Mouse (Mus musculus) naive thymus-derived CD4-positive, alpha-beta T cell, adult 2 months (primary cell): Measurements from ENCODE around the gene Ric8a.

ENCODE experiments used
- DNase-seq: peaks from one replicate; pipeline ENCODE4 v3.0.0-alpha.2; 2011; ENCODE audit warnings: low read depth

The Ric8a gene

DNA sequence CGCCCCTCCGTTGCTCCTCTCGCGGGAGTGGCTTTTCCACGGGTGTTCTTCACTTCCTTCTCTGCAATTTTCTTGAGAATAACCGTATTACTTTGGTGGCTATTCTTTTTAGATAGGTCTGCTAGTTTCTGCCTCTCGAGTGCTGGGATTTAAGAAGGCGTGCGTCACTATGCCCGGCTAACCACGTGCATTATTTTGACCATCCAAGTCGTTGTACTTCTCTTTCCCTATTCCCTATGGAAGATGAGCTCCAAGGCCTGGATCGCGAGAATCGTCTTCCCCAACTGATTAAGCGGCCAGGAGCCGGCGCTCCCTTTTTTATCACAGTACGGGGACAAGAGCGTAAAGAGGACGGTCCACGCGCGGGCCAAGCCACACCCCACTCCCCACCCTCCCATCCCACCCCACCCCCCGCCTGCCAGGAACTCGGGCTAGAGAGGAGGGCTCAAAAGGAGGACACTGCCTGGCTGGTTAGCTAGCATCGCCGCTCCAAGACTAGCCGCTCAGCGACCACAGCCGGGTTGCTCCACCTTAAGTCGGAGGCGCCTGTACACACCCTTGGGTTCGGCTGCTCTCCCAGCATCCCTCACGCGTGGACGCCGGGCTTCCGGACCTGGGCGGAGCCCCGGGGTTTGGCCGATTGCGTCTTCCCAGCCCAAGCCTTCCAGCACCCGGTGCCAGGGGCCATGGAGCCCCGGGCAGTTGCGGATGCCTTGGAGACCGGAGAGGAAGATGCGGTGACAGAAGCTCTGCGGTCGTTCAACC lies at the start of gene Ric8a:
TSS of gene Ric8a (plus strand) at position 173 of the 765 bp plus-strand sequence.
- DNase-seq, result peak; percentile 82

DNA sequence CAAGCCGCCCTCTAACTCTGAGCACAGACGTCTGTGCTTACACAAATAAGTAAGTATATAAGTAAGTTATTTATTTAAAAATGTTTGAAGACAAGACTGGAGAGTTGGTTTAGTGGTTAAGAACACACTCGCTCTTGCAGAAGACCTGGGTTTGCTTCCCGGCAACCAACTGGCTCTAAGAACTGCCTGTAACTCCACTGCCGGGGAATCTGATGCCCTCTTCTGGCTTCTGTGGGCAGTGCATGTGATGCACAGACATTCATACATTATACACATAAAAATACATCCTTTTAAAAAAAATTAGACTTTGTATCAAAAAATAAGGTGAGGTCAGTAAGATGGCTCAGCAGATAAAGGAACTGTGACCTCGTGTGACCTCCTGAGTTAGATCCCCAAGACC lies 46.3 kb upstream of the Ric8a start:
- DNase-seq, result peak; percentile 8

DNA sequence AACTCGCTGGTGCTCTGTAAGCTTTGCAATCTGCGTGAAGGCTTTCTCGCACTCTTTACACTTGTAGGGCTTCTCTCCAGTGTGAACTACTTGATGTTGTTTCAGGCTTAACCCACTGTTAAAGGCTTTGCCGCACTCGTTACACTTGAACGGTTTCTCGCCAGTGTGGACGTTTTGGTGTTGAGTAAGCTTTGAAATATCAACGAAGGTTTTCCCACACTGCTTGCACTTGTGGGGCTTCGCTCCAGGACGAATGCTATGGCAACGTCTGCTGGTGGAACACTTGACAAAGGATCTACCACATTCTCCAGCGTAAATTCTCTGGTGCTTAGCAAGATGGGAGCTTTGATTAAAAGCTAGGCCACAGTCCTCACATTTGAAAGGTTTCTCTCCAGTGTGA lies 45.0 kb upstream of the Ric8a start:
- DNase-seq, result no peak

DNA sequence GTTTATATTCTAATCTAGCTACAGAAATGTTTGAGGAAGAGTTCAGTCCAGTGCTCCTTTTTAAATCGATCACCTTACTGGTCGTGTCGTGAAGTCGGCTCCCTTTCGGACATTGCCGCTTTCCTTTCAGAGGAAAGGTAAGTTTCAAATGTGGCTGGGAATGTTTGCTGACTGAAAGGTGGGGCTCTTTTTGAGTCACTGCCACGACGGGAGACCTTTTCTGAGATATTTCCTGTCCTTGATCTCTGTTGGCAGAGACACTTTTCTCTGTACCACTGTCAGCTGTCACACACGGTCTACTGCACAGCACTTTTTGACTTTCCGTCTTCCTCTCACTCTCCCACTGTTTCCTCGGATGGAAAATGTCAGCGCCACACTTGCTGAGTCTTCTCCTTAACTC lies 43.9 kb upstream of the Ric8a start:
- DNase-seq, result no peak

DNA sequence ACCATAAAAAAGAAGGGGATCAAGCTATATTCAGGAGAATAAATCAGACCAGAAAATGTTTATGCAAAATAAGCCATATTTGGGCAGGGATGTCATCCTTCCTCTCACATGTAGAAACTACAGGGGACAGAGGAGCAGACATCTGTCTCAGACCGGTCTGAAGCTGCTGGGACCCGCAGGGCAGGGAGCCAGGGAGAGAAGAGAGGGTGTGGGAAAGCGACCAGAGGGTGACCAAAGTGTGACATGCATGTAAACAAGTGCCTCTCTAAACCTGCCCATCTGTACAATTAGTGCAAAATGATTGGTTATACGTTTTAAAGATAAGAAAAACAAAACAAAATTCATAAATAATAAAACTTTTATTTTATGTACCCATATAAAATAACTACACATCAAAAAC lies 36.6 kb upstream of the Ric8a start:
- no peak for DNase-seq

DNA sequence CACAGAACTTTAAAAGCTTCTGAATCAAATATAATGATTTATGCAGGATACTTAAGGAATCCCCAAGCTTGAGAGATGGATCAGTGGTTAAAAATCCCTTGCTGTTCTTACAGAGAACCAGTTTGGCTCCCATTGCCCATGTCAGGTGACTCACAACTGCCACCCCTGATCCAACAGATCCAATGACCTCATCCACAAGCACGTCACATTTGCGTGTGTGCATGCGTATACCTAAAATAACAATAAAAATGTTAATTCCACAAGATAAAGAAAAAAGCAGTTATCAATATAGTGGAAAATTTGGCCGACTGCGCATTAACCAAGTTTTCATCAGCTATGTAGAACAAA lies 35.5 kb upstream of the Ric8a start:
- no peak for DNase-seq

DNA sequence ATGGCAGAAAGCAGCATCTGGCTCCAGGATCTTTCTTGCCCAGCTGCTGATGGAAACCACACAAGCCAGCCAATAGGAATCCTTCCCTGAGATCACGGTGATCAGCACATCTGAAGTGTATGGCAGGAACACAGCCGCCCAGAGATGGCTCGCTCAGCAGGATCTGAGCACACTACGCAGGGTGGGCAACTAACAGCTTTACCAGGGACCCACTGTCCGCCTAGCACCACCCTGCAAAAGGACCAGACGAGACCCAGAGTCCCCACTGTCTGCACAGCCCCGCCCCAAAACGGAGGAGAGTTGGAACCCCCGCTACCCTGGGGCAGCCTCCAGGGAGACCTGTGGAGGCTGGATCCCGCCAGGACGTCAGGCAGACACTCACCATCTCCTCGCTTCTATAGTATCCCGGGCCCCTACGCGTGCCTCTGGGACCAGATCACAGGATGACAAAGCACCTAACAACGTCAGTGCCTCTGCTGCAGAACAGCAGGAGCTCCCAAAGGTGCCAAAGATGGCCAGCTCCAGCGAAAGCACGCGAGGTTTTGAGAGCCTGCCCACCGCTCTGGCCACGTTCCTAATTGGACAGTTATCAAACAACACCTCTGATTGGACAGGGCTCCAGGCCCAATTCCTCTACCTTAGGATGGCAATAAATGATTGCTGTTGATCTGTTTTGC lies 35.0 kb upstream of the Ric8a start, which contains the start of gene Zfp941:
TSS of gene Zfp941 (minus strand) at position 526 of the 677 bp plus-strand sequence.
- DNase-seq, result no peak

DNA sequence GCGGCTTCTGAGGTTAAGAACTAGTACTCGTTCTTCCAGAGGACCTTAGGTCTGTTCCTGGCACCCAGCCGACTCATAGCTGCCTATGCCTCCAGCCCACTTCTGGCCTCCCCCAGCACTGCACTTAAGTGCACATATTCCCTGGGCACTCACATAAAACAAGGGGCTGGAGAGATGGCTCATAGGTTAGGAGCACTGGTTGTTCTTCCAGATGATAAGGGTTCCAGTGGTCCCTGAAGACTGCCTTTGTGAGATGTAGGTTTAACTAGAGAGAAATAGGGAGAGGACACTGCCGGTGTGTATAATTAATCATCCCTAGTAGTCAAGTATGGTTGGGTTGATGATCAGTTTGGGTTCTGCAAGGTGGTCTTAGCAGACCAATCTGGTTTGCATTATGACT lies 34.0 kb upstream of the Ric8a start:
- DNase-seq, result no peak

DNA sequence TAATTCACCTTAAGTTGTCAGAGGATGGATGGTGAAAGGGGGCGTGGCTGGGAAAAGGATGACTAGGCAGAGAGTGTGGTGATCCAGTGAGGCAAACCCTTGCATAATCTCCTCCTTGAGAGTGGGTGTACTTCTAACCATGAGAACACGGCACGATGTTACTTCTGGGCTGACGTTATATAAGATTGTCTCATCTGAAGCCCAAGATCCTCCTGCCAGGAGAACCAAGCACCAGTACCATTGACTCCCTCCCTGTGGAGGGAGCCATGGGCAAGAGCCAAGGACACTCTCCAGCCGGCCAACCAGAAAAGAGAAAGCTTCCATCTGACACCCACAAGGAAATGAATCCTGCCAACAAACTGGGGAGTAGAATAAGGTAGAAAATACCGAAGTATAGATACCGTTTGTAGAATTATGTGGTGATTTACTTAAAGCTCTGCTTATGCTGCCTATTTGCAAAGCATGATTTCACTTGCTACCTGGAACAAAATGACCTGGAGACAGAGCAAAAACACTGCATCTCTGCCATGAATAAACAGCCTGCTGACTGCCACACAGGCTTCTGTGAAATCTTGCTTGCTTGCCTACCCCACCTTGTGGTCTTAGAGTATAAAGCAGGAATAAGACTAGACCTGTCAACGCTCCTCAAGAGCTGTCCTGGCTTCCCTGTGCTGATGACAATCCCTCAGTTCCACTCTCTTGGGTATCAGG lies 28.4 kb upstream of the Ric8a start:
- DNase-seq, result peak; percentile 36

DNA sequence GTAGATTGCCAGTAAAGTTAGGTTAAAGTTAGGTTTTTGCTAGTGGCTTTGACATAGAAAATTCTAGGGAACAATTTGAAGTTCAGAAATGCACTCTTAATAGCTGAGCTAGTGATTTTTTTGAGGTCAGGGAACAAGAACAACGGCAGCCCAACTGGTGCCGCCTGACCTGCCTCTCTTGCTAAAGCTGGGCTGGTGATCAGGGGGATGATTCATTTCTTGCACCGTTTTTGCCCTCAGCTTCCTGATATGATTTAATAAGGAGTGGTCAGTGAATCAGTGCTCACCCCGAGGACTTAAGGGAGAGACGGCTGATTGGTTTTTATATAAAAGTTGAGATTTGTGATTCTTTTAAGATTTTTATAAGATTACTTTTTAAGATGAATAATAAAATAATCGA lies 25.3 kb upstream of the Ric8a start:
- no peak for DNase-seq

DNA sequence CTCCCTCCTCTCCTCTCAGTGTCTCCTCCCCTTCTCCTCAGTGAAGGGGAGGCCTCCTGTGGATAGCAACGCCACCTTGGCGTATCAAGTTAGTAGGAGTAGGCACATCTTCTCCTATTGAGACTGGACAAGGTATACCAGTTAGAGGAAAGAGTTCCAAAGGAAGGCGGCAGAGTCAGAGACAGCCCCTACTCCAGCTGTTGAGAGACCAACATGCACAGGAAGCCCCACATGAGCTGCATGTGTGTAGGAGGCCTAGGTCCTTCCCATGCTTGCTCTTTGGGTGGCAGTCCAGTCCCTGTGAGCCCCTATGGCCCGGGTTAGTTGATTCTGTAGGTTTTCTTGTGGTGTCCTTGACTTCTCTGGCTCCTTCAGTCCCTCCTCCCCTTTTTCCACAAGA lies 23.4 kb upstream of the Ric8a start:
- DNase-seq, result no peak

DNA sequence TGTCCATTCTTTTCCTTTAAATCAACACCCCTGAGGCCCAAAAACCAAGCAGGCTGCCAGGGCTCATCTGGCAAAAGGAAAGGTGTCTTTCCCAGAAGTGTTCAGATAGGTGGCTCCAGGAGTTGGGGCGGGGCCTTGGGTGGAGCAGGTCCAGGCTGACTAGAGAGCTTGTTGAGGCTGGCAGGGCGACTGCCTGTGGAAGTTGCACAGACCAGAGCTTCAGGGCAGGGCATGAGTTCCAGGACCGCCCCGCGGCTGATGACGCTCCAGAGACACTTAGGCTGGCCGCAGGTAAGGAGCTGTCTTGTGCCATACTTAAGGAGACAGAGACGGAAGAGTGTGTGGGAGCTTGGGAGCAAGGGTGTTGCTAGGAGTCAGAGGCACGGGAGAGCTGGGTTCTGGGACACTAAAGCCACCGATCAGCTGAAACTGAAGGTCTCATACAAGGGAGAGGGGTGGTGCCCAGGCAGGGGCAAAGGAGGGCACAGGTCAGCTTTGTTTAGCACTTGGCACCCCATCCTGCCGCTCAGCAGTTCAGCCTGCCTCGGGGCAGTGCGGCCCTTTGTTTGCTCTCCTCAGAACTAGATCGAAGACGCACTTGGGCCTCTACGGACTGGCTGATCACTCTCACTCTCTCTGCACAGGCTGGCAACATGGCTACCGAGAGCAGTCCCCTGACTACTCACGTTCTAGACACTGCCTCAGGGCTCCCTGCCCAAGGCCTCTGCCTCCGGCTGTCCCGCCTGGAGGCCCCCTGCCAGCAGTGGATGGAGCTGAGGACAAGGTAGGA lies 21.6 kb upstream of the Ric8a start, which contains the start of gene Urah:
TSS of gene Urah (plus strand) at position 51 of the 790 bp plus-strand sequence.
- DNase-seq, result no peak

DNA sequence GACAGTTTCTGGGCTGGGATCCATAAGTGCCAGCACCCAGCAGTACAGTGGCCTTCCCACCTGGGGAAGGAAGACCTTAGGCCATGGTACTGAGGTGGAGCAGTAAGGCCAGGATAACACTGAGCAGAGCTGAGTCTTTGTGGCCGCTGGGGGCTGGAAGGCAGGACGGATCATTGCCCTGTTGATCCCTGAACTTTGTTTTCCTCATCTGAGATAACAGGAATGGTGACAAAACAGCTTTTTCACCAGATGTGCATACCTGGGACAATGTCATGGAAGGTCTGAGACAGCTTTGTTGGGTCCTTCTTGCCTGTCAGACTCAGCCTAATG lies 21.0 kb upstream of the Ric8a start:
- DNase-seq, result no peak

DNA sequence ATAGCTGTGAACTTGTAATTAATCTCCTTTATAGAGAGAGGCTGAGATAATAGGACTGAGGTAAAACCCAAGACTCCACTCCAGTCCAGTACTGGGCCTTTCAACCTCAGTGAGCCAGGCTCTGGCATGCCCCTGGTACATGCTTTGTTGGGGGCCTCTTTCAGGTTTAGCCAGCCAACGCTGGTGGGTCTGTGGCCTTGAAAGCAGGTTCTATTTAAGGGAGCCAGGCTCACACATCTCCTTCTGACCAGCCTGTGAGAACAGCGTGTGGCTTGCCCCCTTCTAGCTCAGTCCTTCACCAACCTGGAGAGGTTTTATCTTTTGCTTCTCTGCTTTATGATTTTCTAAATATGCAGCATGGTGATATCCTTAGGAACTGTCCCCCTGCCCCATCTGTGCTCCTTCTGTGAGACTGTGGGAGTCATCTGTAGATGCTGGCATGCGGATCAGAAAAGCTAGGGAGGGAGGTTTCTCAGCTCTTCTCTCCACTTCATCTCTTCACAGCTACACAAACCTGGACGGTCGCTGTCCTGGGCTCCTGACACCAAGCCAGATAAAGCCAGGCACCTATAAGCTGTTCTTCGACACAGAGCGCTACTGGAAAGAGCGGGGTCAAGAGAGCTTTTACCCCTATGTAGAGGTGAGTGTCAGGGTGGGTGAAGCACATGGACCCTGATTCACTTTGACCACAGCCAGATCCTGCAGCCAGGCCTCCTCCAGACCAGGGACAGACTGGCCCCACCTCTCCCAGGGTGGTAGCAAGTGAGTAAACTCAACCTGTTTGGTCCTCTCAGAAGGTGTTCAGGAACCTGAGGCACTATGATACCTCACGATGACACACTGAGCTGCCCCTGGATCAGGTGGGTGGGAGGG lies 20.3 kb upstream of the Ric8a start:
- DNase-seq, result no peak

DNA sequence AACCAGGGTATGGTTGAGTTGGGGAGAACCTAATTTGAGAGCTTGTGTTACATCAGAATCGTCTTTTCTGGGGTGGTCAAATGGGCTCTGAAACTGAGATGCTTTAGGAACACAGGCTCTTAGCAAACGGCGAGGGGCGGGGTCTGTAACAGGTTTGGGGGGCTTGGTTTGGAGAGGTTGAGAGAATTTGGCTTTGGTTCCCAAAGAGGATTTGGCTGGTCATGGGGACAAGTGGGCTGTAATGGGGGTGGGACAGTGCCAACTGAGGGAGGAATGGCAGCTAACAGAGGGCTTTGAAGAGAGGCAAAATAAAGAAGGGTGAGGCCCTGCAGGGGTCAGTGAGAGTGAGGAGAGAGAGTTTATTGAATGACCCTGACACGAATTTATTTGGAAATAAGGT lies 17.2 kb upstream of the Ric8a start:
- DNase-seq, result no peak

DNA sequence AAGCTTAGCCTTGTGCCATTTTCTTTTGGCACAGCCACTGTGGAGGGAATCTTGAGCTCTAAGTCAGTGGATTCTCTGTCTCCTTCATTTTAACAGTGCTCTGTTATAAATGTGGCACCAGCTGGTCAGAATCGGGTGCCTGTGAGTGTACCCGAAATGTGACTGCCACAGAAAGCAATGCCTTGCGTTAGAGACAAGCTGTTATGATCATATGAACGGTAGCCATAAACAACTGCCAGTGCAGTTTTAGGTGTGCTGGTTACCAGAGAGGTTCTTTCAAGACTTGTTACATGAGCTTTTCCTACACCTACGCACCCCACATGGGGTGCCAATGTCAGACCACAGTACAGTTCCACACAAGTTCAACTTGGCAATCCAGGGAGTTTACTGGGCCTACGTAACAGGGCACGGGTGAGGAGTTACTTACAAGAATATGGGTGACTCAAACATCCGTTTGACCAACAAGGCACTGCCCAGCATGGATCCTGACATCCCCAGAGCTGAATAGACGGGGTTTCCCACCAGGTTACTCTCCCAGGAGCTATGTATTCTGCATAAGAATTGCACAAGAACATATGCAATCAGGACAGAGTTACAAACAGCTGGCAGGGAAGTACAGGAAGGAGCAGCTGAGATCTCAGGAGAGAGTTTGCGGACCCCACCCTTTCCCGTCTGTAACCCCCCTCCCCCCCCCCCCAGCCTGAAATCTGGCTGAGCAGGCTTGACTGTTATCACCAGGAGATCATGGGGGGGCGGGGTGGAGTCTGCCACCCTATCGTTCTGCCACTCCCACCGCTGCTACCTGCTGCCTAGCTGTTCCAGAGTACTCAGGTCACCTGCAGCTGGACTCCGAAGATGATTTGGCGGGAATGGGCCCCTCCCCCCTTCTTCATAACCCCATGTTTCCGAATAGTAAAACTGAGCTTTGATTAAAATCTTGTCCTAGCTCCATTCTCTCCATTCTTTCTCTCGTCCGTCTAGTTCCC lies 15.7 kb upstream of the Ric8a start:
- DNase-seq, result no peak

DNA sequence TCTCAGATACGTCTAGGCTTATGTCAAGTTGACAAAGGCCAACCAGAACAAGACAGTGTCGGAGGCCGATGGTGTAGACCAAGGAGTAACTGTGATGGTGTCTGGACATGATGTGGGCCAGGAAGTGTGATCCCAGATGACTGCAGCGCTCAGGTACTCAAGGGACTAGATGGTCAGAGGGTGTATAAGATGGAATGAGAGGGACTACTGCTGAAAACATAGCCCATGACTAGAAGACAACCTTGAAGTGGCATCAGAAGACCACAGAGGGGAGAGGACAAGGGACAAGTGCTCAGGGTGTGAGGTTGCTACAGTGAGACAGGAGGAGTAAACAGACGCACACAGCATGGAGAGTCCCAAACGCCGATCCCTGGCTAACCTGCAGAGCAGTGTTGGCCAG lies 13.0 kb upstream of the Ric8a start:
- no peak for DNase-seq

DNA sequence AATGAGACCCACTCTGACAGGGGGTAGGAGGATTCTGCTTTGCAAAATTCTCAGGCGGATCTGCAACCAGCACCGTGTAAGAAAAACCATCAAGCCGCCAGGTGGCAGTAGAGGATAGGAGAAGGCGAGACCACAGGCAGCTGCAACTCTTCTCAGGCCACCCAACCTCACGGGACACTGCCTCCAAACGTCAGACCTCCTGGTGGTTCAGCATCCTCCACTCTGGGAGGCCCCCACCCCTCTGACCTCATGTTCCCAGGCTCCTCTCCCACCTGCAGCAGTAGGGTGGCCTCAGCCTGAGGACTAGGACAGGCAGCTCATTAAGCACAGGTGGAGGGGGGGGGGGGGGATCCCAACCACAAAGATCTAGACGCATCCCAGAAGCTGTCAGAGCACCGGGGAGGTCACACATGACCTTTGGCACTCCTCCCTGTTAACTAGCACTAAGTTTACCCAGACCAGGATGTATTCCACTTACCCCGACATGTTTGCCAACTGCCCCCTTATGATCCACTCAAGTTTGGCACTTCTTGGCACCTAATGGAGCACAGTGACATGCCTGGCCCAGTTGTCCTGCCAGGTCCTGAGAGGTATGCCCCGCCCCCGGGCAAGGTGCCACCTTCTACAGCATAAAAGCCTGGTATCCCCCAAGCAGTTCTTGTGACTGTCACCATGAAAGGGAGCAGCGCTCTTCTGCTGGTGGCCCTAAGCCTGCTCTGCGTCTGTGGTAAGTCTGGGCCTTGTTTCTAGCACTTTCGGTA lies 11.7 kb upstream of the Ric8a start, which contains the start of gene Scgb1c1:
TSS of gene Scgb1c1 (plus strand) at position 643 of the 761 bp plus-strand sequence.
- DNase-seq, result peak; percentile 93

DNA sequence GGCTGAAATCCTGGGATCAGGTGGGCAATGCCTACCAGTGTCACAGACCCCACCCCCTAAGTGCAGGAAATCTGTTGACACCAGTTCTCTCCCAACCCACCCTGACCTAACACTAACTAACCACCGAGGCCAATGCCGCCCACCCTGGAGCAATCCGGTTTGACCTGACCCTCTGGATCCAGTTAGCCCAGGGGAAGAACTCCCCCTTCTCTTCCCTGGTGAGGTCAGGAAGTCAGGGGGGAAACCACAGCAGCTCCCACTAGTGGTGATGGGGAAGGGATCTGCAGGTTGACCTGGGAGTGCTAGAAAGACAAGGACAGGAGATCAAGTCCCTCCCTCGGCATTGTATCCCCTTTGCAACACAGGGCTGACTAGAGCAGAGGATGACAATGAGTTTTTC lies 11.1 kb upstream of the Ric8a start:
- no peak for DNase-seq
